Mouse (Mus musculus): ENCODE measurements at regions not wholly inside any gene's neighbourhood (a gene's known extent, or its start where the extent isn't known, plus 50 kb on each side); places are given as distances from the start of the nearest gene placed in this dataset.

GRCm38 (mm10) chrX:82741478-82741877 is 207.2 kb upstream of the Dmd start:
- Histone ChIP-seq H3K27ac (ENCODE audit: low read depth, low read length) (no peak overlapping the region), H3K4me2 (ENCODE audit: low read depth, low read length, poor library complexity, severe bottlenecking) (no peak overlapping the region), H3K4me3 (ENCODE audit: low read depth, low read length) (no peak overlapping the region), H3K4me1 (ENCODE audit: insufficient read depth, low read length) (no peaks in the 10 kb centered on the region), H3K9ac (replicated peaks; ENCODE audit: low read length, poor library complexity, severe bottlenecking) (no peak overlapping the region), H3K9me3 (ENCODE audit: low read length) (no peaks in the 10 kb centered on the region), H3K36me3 (ENCODE audit: insufficient read depth, low read length) (no peaks in the 10 kb centered on the region), H3K27me3 (ENCODE audit: insufficient read depth, low read length) (no peaks in the 10 kb centered on the region)
- no peak for ATAC-seq (ENCODE audit: low FRiP score)
- TF ChIP-seq CTCF (IDR thresholded peaks at IDR 0.05) = no peak
- DNase-seq (ENCODE audit: low spot score) = no peak

GRCm38 (mm10) chrX:82764204-82764603 is 184.5 kb upstream of the Dmd start:
- Histone ChIP-seq H3K27me3 (ENCODE audit: insufficient read depth, low read length) (no peaks in the 10 kb centered on the region), H3K4me1 (ENCODE audit: insufficient read depth, low read length) (no peaks in the 10 kb centered on the region), H3K36me3 (ENCODE audit: insufficient read depth, low read length) (no peaks in the 10 kb centered on the region), H3K9me3 (ENCODE audit: low read length) (no peaks in the 10 kb centered on the region), H3K4me2 (ENCODE audit: low read depth, low read length, poor library complexity, severe bottlenecking) (no peak overlapping the region), H3K9ac (replicated peaks; ENCODE audit: low read length, poor library complexity, severe bottlenecking) (no peak overlapping the region), H3K4me3 (ENCODE audit: low read depth, low read length) (no peak overlapping the region), H3K27ac (ENCODE audit: low read depth, low read length) (no peak overlapping the region)
- no peak for ATAC-seq (ENCODE audit: low FRiP score)
- WGBS = 21% methylated on average over 2 of the region's 2 CpGs
- no peak for TF ChIP-seq CTCF (IDR thresholded peaks at IDR 0.05)
- no peak for DNase-seq (ENCODE audit: low spot score)

- H3K9me3 ChIP-seq (ENCODE audit: low read length) = no peaks in the 10 kb centered on the region
- no peak overlapping the region for H3K27ac ChIP-seq (ENCODE audit: low read depth, low read length)
- no peaks in the 10 kb centered on the region for H3K27me3 ChIP-seq (ENCODE audit: insufficient read depth, low read length)
- TF ChIP-seq CTCF (IDR thresholded peaks at IDR 0.05) = no peak
- H3K4me1 ChIP-seq (ENCODE audit: insufficient read depth, low read length) = no peaks in the 10 kb centered on the region
- WGBS = 24% methylated on average over 2 of the region's 2 CpGs
- H3K4me3 ChIP-seq (ENCODE audit: low read depth, low read length) = no peak overlapping the region
- no peak overlapping the region for H3K9ac ChIP-seq (replicated peaks; ENCODE audit: low read length, poor library complexity, severe bottlenecking)
- no peak overlapping the region for H3K4me2 ChIP-seq (ENCODE audit: low read depth, low read length, poor library complexity, severe bottlenecking)
- no peaks in the 10 kb centered on the region for H3K36me3 ChIP-seq (ENCODE audit: insufficient read depth, low read length)
- DNase-seq (ENCODE audit: low spot score) = no peak
- no peak for ATAC-seq (ENCODE audit: low FRiP score)
Measured at GRCm38 (mm10) chrX:82809171-82809570, 139.5 kb upstream of the Dmd start.

GRCm38 (mm10) chrX:82814618-82815017 is 134.1 kb upstream of the Dmd start:
- H3K9ac ChIP-seq (replicated peaks; ENCODE audit: low read length, poor library complexity, severe bottlenecking) = peak overlapping the region; percentile 42
- H3K4me3 ChIP-seq (ENCODE audit: low read depth, low read length) = peak overlapping the region; percentile 39
- peak overlapping the region; percentile 41 for H3K4me2 ChIP-seq (ENCODE audit: low read depth, low read length, poor library complexity, severe bottlenecking)
- no peaks in the 10 kb centered on the region for H3K27me3 ChIP-seq (ENCODE audit: insufficient read depth, low read length)
- no peaks in the 10 kb centered on the region for H3K9me3 ChIP-seq (ENCODE audit: low read length)
- no peak for ATAC-seq (ENCODE audit: low FRiP score)
- 23% methylated on average over 11 of the region's 11 CpGs for WGBS
- TF ChIP-seq CTCF (IDR thresholded peaks at IDR 0.05) = peak; percentile 30; the same call in 1 of the 2 replicates
- H3K4me1 ChIP-seq (ENCODE audit: insufficient read depth, low read length) = no peaks in the 10 kb centered on the region
- DNase-seq (ENCODE audit: low spot score) = peak; percentile 55
- H3K36me3 ChIP-seq (ENCODE audit: insufficient read depth, low read length) = no peaks in the 10 kb centered on the region
- H3K27ac ChIP-seq (ENCODE audit: low read depth, low read length) = 0 out of 2 replicates have a peak overlapping the region, but pooled peaks have one; percentile 32

DNA sequence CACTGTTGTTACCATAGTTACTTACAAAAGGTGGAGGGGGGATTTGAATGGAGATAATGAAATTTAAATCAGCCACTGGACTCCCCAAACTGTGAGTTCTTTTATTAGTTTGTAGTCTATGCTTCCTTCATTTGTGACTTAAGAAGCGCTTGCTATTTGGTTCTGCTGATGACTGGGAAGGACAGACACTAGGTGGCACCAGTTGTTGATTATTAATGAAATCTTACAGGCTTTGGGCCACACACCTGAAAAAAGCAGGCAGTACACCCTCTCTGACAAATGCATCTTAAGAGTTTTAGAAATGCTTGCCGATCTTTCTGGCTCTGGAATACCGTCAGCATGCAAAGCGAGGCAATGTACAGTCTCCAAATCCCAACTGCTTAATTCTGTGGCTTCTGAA is 131.6 kb upstream of the Dmd start:
- H3K4me3 ChIP-seq (ENCODE audit: low read depth, low read length) = no peak overlapping the region
- DNase-seq (ENCODE audit: low spot score) (peak; percentile 72), ATAC-seq (ENCODE audit: low FRiP score) (peak; percentile 54; the same call in 1 of the 2 replicates)
- H3K27ac ChIP-seq (ENCODE audit: low read depth, low read length) = no peak overlapping the region
- H3K4me2 ChIP-seq (ENCODE audit: low read depth, low read length, poor library complexity, severe bottlenecking) = peak overlapping the region; percentile 12; the same call in 1 of the 2 replicates
- no peaks in the 10 kb centered on the region for H3K36me3 ChIP-seq (ENCODE audit: insufficient read depth, low read length)
- WGBS = 32% methylated on average over 4 of the region's 4 CpGs
- TF ChIP-seq CTCF (IDR thresholded peaks at IDR 0.05) = peak; percentile 65
- H3K27me3 ChIP-seq (ENCODE audit: insufficient read depth, low read length) = no peaks in the 10 kb centered on the region
- H3K9me3 ChIP-seq (ENCODE audit: low read length) = no peaks in the 10 kb centered on the region
- no peaks in the 10 kb centered on the region for H3K4me1 ChIP-seq (ENCODE audit: insufficient read depth, low read length)
- H3K9ac ChIP-seq (replicated peaks; ENCODE audit: low read length, poor library complexity, severe bottlenecking) = no peak overlapping the region

DNA sequence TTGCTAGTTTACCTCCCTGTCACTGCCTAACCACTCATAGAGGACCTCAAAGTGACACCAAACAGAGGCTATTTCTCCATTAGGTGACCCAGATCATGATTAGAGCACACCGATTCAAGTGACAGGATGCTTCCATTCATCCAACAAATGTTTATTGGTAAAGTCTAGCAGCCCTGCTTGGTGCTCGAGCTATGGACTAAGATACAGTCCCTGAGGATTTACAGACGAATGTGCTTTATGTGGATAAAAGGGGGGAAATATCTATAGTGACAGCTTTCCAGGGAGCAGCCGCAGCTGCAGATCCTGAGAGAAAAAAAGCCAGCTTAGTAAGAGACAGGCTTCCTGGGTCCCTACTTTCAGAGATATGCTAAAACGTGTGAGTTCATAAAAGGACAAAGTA is 125.1 kb upstream of the Dmd start:
- DNase-seq (ENCODE audit: low spot score) (no peak), ATAC-seq (ENCODE audit: low FRiP score) (no peak)
- H3K9ac ChIP-seq (replicated peaks; ENCODE audit: low read length, poor library complexity, severe bottlenecking) = no peak overlapping the region
- no peaks in the 10 kb centered on the region for H3K9me3 ChIP-seq (ENCODE audit: low read length)
- H3K27me3 ChIP-seq (ENCODE audit: insufficient read depth, low read length) = no peaks in the 10 kb centered on the region
- no peaks in the 10 kb centered on the region for H3K36me3 ChIP-seq (ENCODE audit: insufficient read depth, low read length)
- 20% methylated on average over 5 of the region's 5 CpGs for WGBS
- TF ChIP-seq CTCF (IDR thresholded peaks at IDR 0.05) = no peak
- no peak overlapping the region for H3K27ac ChIP-seq (ENCODE audit: low read depth, low read length)
- no peak overlapping the region for H3K4me2 ChIP-seq (ENCODE audit: low read depth, low read length, poor library complexity, severe bottlenecking)
- no peak overlapping the region for H3K4me3 ChIP-seq (ENCODE audit: low read depth, low read length)
- no peaks in the 10 kb centered on the region for H3K4me1 ChIP-seq (ENCODE audit: insufficient read depth, low read length)
